Mouse (Mus musculus): ENCODE measurements at regions not wholly inside any gene's neighbourhood (a gene's known extent, or its start where the extent isn't known, plus 50 kb on each side); places are given as distances from the start of the nearest gene placed in this dataset.

- Histone ChIP-seq H3K36me3 (no peaks in the 10 kb centered on the region), H3K9ac (no peak overlapping the region), H3K9me3 (no peaks in the 10 kb centered on the region), H3K27me3 (replicated peaks) (no peaks in the 10 kb centered on the region), H3K27ac (no peak overlapping the region), H3K4me3 (no peak overlapping the region), H3K4me1 (no peaks in the 10 kb centered on the region), H3K4me2 (replicated peaks) (no peak overlapping the region)
- WGBS = 80% methylated on average over 1 of the region's 1 CpGs
- ATAC-seq (ENCODE audit: low FRiP score, low read depth) = no peak
These were observed 263.9 kb downstream of the Ndfip2 start for GRCm38 (mm10) chr14:105522279-105522678.

DNA sequence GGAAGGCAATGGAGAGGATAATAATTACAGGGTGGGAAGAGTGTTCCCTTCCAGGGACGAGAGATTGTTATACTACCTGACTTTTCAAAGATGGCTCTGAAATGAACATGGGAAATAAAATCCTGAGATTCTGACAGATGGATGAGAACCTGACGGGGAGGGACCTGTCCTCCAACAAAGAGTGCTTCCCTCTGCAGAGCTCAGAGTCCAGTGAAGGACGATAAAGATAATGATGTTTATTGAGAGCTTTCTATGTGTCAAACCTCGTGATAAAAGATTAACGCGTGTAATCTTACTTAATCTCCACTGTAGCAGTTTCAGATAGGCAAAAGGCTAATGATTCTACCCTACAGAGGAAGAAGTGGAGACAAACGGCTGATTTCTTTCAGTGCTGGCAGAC is 260.3 kb downstream of the Ndfip2 start:
- Histone ChIP-seq H3K36me3 (no peaks in the 10 kb centered on the region), H3K4me2 (replicated peaks) (no peak overlapping the region), H3K4me3 (no peak overlapping the region), H3K9ac (no peak overlapping the region), H3K9me3 (no peaks in the 10 kb centered on the region), H3K27me3 (replicated peaks) (no peaks in the 10 kb centered on the region), H3K4me1 (no peaks in the 10 kb centered on the region), H3K27ac (no peak overlapping the region)
- 71% methylated on average over 7 of the region's 7 CpGs for WGBS
- no peak for ATAC-seq (ENCODE audit: low FRiP score, low read depth)

DNA sequence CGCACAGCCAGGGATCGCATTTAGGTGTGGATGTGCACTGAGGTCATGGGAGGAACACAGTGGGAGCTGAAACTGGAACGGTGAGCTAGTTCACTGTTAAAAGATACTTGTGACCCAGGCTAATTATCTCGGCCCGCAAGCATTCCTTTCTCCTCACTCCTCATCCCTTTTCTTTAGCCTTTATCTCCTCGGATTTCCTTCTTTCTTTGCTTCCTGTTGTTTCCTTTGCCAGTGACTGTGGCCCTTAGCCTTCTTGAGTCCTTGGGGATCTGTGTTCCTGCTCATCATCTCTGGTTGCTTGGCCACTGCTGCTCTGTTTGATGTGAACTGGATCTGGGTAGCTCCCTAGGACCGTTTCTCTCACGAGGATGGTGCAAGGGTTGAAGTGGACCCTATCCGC is 256.0 kb downstream of the Ndfip2 start:
- ATAC-seq (ENCODE audit: low FRiP score, low read depth) = no peak
- 80% methylated on average over 9 of the region's 9 CpGs for WGBS
- no peaks in the 10 kb centered on the region for H3K36me3 ChIP-seq
- H3K9me3 ChIP-seq = no peaks in the 10 kb centered on the region
- H3K27me3 ChIP-seq (replicated peaks) = no peaks in the 10 kb centered on the region
- H3K4me3 ChIP-seq = no peak overlapping the region
- no peak overlapping the region for H3K27ac ChIP-seq
- no peak overlapping the region for H3K9ac ChIP-seq
- H3K4me1 ChIP-seq = no peaks in the 10 kb centered on the region
- no peak overlapping the region for H3K4me2 ChIP-seq (replicated peaks)

- Histone ChIP-seq H3K4me3 (no peak overlapping the region), H3K27ac (no peak overlapping the region), H3K9me3 (no peaks in the 10 kb centered on the region), H3K9ac (no peak overlapping the region), H3K27me3 (replicated peaks) (no peaks in the 10 kb centered on the region), H3K4me1 (no peaks in the 10 kb centered on the region), H3K4me2 (replicated peaks) (no peak overlapping the region), H3K36me3 (no peaks in the 10 kb centered on the region)
- WGBS = 81% methylated on average over 12 of the region's 12 CpGs
- no peak for ATAC-seq (ENCODE audit: low FRiP score, low read depth)
These were observed 254.7 kb downstream of the Ndfip2 start for GRCm38 (mm10) chr14:105512914-105513677.

- WGBS = 86% methylated on average over 4 of the region's 4 CpGs
These were observed 253.5 kb downstream of the Ndfip2 start for GRCm38 (mm10) chr14:105511826-105512225.

DNA sequence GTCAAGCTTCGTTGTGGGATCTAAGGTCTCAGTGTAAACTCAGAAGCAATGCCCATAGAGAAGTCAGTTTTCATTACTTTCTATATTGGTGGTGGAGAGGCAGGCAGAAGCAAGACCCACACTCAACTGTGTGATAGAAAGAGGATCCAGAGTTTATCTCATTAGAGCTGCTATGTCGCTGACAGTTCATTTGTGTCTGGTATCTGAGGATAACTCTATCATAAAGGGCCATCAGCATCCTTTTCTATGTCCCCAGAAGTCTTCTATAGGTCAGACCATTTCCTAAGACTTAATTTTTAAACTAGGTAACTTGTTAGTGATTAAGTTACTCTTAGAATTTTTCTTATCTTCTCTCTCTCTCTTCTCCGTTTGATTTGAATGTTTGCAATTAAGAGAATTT is 252.8 kb downstream of the Ndfip2 start:
- WGBS = 88% methylated on average over 3 of the region's 3 CpGs
- Histone ChIP-seq H3K27ac (no peak overlapping the region), H3K9me3 (no peaks in the 10 kb centered on the region), H3K4me3 (no peak overlapping the region), H3K27me3 (replicated peaks) (no peaks in the 10 kb centered on the region), H3K4me2 (replicated peaks) (no peak overlapping the region), H3K36me3 (no peaks in the 10 kb centered on the region), H3K4me1 (no peaks in the 10 kb centered on the region), H3K9ac (no peak overlapping the region)
- ATAC-seq (ENCODE audit: low FRiP score, low read depth) = no peak

More at GRCm38 (mm10) chr14:105511826-105512225, 253.5 kb downstream of the Ndfip2 start:
- Histone ChIP-seq H3K27ac (no peak overlapping the region), H3K27me3 (replicated peaks) (no peaks in the 10 kb centered on the region), H3K4me1 (no peaks in the 10 kb centered on the region), H3K4me3 (no peak overlapping the region), H3K36me3 (no peaks in the 10 kb centered on the region), H3K9me3 (no peaks in the 10 kb centered on the region), H3K4me2 (replicated peaks) (no peak overlapping the region), H3K9ac (no peak overlapping the region)
- ATAC-seq (ENCODE audit: low FRiP score, low read depth) = no peak

GRCm38 (mm10) chr14:105505261-105505660 is 246.9 kb downstream of the Ndfip2 start:
- no peaks in the 10 kb centered on the region for H3K9me3 ChIP-seq
- 0 out of 2 replicates have a peak, but pooled peaks cover 4% of the 10 kb centered on the region for H3K27me3 ChIP-seq (replicated peaks)
- H3K27ac ChIP-seq = no peak overlapping the region
- H3K4me2 ChIP-seq (replicated peaks) = no peak overlapping the region
- no peak for ATAC-seq (ENCODE audit: low FRiP score, low read depth)
- H3K4me1 ChIP-seq = peaks cover 23% of the 10 kb centered on the region
- 69% methylated on average over 4 of the region's 4 CpGs for WGBS
- no peak overlapping the region for H3K9ac ChIP-seq
- H3K4me3 ChIP-seq = no peak overlapping the region
- no peaks in the 10 kb centered on the region for H3K36me3 ChIP-seq

GRCm38 (mm10) chr14:105504376-105504775 is 246.0 kb downstream of the Ndfip2 start:
- ATAC-seq (ENCODE audit: low FRiP score, low read depth) = no peak
- Histone ChIP-seq H3K9ac (no peak overlapping the region), H3K4me3 (no peak overlapping the region), H3K27ac (no peak overlapping the region), H3K36me3 (no peaks in the 10 kb centered on the region), H3K27me3 (replicated peaks) (0 out of 2 replicates have a peak, but pooled peaks cover 4% of the 10 kb centered on the region), H3K9me3 (no peaks in the 10 kb centered on the region), H3K4me1 (peaks cover 31% of the 10 kb centered on the region), H3K4me2 (replicated peaks) (no peak overlapping the region)
- 89% methylated on average over 3 of the region's 3 CpGs for WGBS

- Histone ChIP-seq H3K4me3 (no peak overlapping the region), H3K9me3 (no peaks in the 10 kb centered on the region), H3K27me3 (replicated peaks) (0 out of 2 replicates have a peak, but pooled peaks cover 4% of the 10 kb centered on the region), H3K36me3 (no peaks in the 10 kb centered on the region), H3K9ac (no peak overlapping the region), H3K27ac (no peak overlapping the region), H3K4me2 (replicated peaks) (no peak overlapping the region), H3K4me1 (peaks cover 37% of the 10 kb centered on the region)
- WGBS = 79% methylated on average over 5 of the region's 5 CpGs
- no peak for ATAC-seq (ENCODE audit: low FRiP score, low read depth)
These were observed 245.4 kb downstream of the Ndfip2 start for GRCm38 (mm10) chr14:105503806-105504205.

GRCm38 (mm10) chr14:105502633-105502975 is 244.2 kb downstream of the Ndfip2 start:
- H3K9me3 ChIP-seq = no peaks in the 10 kb centered on the region
- no peak overlapping the region for H3K27ac ChIP-seq
- WGBS = 7% methylated on average over 11 of the region's 11 CpGs
- H3K9ac ChIP-seq = no peak overlapping the region
- no peaks in the 10 kb centered on the region for H3K36me3 ChIP-seq
- H3K4me1 ChIP-seq = peaks cover 39% of the 10 kb centered on the region
- 0 out of 2 replicates have a peak, but pooled peaks cover 4% of the 10 kb centered on the region for H3K27me3 ChIP-seq (replicated peaks)
- no peak for ATAC-seq (ENCODE audit: low FRiP score, low read depth)
- H3K4me2 ChIP-seq (replicated peaks) = peak overlapping the region; percentile 49
- no peak overlapping the region for H3K4me3 ChIP-seq

- Histone ChIP-seq H3K27ac (no peak overlapping the region), H3K4me1 (peaks cover 39% of the 10 kb centered on the region), H3K4me3 (no peak overlapping the region), H3K27me3 (replicated peaks) (0 out of 2 replicates have a peak, but pooled peaks cover 4% of the 10 kb centered on the region), H3K4me2 (replicated peaks) (peak overlapping the region; percentile 49), H3K9ac (no peak overlapping the region), H3K36me3 (no peaks in the 10 kb centered on the region), H3K9me3 (no peaks in the 10 kb centered on the region)
- WGBS = 2% methylated on average over 21 of the region's 21 CpGs
- ATAC-seq (ENCODE audit: low FRiP score, low read depth) = peak; percentile 26; the same call in 1 of the 2 replicates
These were observed 243.6 kb downstream of the Ndfip2 start for GRCm38 (mm10) chr14:105501792-105502632.

- Histone ChIP-seq H3K4me2 (replicated peaks) (peak overlapping the region; percentile 49), H3K4me1 (peaks cover 39% of the 10 kb centered on the region), H3K4me3 (no peak overlapping the region), H3K27ac (no peak overlapping the region), H3K36me3 (no peaks in the 10 kb centered on the region), H3K9me3 (no peaks in the 10 kb centered on the region), H3K27me3 (replicated peaks) (0 out of 2 replicates have a peak, but pooled peaks cover 4% of the 10 kb centered on the region), H3K9ac (no peak overlapping the region)
- WGBS = 2% methylated on average over 21 of the region's 21 CpGs
- peak; percentile 42 for ATAC-seq (ENCODE audit: low FRiP score, low read depth)
These were observed 242.8 kb downstream of the Ndfip2 start for GRCm38 (mm10) chr14:105500966-105501741.
